Mouse (Mus musculus) gastrocnemius, postnatal 14 days (tissue): ENCODE data around the gene Phactr1. TPM values are rescaled to one million over a fixed set of nuclear protein-coding genes. Genes with fewer than 3 reads are reported as not detected.

ENCODE experiments used
- DNase-seq: peaks from one replicate; pipeline ENCODE4 v3.0.0; 2021; ENCODE audit warnings: mixed read lengths
- intact Hi-C: fragments of 180-260 bp; cut with DNase I; formaldehyde crosslinking; loops from one replicate; pipeline ENCODE4 v1.15.1; 2025; ENCODE audit warnings: low total_unique reads
- total RNA-seq, 2 experiments: library from RNA; stranded (reverse); gene quantifications; 2 replicates each; pipeline ENCODE4 v1.2.3; 2021

The Phactr1 gene
- total RNA-seq, 2 experiments from 2014 or later, result 2.2 to 3.1 TPM

- DNase-seq, result no peak
- intact Hi-C loops, result no loop called here
Observed at GRCm38 (mm10) chr13:42953071-42953470, 272.6 kb downstream of the Phactr1 start.

GRCm38 (mm10) chr13:42954116-42954515 lies 273.7 kb downstream of the Phactr1 start:
- intact Hi-C loops, result no loop called here
- no peak for DNase-seq

DNA sequence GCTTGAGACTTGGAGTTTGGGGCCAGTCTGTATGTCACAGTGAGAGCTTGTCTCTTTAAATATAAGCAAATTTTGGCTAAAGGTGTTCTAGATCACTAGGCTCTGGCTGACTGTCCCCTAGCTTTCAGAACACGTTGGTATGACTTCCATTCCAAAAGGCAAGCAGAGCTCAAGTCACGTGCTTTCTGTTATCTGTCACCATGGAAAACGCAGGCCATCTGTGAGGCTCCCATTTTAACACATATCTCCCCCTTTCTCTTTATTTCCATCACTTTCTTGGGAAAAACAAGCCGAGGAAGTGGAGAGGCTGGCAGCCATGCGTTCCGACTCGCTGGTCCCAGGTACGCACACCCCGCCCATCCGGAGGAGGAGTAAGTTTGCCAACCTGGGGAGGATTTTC lies 275.9 kb downstream of the Phactr1 start:
- intact Hi-C loops, result no loop called here
- DNase-seq, result no peak

DNA sequence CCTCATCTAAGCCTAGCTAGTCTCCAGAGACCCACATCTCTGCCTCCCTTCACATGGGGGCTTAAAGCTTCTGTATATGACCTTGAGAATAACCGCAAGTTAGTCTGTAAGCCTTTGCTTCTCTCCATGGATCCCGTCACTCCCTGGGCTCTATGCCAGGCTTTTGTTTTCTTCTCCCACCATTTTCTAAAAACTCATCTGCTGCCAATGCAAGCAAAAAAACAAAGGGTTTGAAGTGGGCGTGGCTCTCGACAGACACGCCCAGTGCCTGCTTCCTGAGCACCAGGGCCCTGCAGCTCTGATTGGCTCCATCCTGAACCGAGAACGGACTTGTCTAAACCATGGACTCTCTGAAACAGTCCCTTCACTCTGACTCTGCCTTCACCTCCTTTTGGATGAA lies 277.4 kb downstream of the Phactr1 start:
- intact Hi-C loops, result no loop called here
- no peak for DNase-seq

- intact Hi-C loops, result no loop called here
- no peak for DNase-seq
Observed at GRCm38 (mm10) chr13:42958867-42959266, 278.4 kb downstream of the Phactr1 start.

- intact Hi-C loops, result no loop called here
- no peak for DNase-seq
Observed at GRCm38 (mm10) chr13:42961561-42961960, 281.1 kb downstream of the Phactr1 start.

DNA sequence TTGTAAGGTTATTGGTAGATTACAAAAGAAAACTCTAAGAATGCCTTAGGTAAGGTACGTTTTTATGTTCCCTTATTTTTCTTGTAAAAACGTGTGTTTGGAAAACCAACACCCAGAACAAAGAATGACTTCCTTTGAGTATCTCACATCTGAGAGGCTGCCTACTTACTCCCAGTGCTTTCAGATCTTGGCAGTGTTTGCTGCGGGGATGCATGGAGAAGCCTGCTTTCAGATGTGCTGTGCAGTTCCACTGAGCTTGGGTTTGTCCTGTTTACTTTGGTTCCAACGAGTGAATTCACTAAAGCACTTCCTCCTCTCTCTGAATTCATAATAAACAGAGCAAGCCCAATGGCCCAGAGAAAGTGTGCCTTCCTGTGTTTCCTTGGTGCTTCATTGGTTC lies 288.1 kb downstream of the Phactr1 start:
- intact Hi-C loops, result no loop called here
- DNase-seq, result no peak

DNA sequence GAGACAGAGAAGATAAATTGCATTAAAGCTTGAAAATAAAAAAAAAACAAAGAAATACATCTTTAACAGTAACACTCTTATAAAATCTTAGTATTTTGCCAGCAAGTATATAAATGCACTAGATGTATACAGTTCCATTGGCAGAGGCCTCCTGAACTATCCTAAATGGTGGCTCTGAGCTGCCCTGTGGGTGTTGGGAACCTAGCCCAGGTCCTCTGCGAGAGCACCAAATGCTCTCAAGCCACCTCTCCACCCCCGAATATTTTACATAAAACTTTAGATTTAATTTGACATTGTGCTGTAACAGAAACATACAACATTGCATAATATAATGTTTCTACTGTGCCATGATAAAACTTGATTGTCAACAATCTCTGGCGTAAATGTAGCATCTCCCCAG lies 293.1 kb downstream of the Phactr1 start:
- DNase-seq, result no peak
- intact Hi-C loops, result no loop called here

GRCm38 (mm10) chr13:42973961-42974360 lies 293.5 kb downstream of the Phactr1 start:
- DNase-seq, result no peak
- intact Hi-C loops, result no loop called here

GRCm38 (mm10) chr13:42974506-42974905 lies 294.1 kb downstream of the Phactr1 start:
- no peak for DNase-seq
- intact Hi-C loops, result no loop called here

- DNase-seq, result no peak
- intact Hi-C loops, result no loop called here
Observed at GRCm38 (mm10) chr13:42976144-42976543, 295.7 kb downstream of the Phactr1 start.

DNA sequence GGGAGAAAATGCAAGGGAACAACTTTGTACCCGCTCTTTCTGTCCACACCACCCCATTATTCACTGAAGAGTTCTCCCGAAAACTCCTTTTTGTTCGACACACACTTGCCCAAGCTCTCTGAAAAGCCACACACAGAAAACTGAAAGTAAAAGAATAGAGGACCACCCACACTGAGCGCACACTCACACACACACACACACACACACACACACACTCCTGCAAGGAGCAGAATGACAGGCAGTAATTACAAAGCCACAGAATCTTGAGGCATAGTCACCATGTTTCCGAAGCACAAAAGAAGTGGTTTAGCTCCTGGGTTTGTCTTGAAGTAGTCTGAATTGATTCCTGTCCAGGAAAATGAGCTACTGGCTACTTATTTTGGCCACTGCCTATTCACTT lies 296.5 kb downstream of the Phactr1 start:
- DNase-seq, result no peak
- intact Hi-C loops, result no loop called here

DNA sequence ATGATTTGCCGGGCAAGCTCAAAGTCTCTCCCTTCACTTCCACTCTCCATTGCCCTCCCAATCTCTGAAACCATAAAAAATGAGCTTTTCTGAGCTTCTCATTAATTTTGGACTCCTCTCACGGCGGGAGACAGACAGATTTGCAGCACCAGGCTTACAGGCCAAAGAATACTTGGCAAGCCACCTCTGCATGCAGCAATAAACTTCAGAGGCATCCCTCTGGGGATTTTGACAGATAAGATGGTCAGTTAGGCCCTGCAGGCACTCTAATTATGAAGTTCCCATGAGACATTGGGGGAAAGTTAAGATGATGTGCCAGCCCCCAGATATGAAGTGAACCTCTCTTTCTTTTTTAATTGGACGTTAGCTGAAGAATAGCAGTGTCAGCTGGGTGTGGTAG lies 300.2 kb downstream of the Phactr1 start:
- intact Hi-C loops, result no loop called here

GRCm38 (mm10) chr13:42982646-42983045 lies 302.2 kb downstream of the Phactr1 start:
- intact Hi-C loops, result no loop called here
- no peak for DNase-seq

More for the DNA sequence above, 300.2 kb downstream of the Phactr1 start:
- no peak for DNase-seq

- intact Hi-C loops, result no loop called here
Observed at GRCm38 (mm10) chr13:42985806-42986205, 305.4 kb downstream of the Phactr1 start.

GRCm38 (mm10) chr13:42987931-42988579 lies 307.6 kb downstream of the Phactr1 start:
- no peak for DNase-seq

More at GRCm38 (mm10) chr13:42985806-42986205, 305.4 kb downstream of the Phactr1 start:
- no peak for DNase-seq

DNA sequence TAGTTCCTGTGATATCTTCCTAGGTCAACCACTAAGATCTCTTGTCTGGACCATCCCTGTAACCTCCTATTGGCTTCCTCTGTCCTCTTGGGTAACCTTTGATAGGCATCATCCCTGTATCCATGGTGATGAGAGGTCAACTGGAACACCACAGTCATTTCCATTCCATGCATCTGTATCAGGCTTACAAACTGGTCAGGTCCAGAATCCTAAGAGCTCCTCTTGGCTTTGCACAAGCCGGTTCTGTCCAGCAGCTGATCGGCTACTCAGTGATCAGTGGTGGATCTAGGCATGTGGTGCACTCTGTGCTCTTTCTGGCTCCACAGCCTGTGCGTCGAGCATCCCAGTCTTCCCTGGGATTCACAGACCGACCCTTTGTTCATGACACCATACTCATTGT lies 309.1 kb downstream of the Phactr1 start:
- intact Hi-C loops, result no loop called here
- DNase-seq, result no peak

More at GRCm38 (mm10) chr13:42987931-42988579, 307.6 kb downstream of the Phactr1 start:
- intact Hi-C loops, result no loop called here

- no peak for DNase-seq
- intact Hi-C loops, result no loop called here
Observed at GRCm38 (mm10) chr13:42990051-42990450, 309.6 kb downstream of the Phactr1 start.

GRCm38 (mm10) chr13:42990493-42991111 lies 310.2 kb downstream of the Phactr1 start:
- DNase-seq, result no peak
- intact Hi-C loops, result no loop called here

DNA sequence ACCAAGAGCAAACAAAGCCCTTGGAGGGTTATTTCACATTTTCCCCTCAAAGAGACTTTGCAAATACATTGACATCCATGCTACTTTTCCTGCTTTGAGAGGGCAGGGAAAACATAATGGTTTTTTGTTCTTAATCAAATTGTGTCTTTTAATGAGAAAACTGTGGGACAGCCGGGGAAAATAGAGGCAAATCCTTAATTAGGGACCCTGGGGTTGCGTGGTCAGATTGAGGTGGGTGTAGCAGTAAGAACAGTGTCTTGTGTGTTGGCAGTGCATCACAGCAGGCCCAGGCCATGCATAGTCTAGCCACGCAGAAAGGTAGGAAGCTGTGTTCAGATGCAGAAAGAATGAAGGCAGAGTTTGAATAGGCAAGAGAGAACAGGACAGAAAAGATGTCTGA lies 310.7 kb downstream of the Phactr1 start:
- intact Hi-C loops, result no loop called here
- DNase-seq, result no peak

DNA sequence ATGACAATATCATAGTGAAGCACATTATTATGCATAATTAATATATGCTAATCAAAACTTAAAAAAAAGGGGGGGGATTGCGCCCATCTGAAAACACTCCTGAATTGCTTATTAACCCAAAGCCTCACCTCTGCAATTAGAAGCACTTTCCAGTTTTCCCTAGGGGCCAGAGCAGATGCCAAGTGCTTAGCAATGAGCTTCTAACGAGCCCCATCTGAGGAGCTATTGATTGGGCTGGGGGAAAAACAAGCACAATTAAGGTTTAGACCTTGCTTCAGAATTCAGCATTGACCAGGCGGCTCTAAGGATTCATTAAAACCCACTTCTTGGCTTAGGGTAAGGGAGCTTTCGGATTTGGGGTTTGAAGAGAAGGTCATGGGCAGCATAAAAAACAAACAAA lies 311.9 kb downstream of the Phactr1 start:
- no peak for DNase-seq
- intact Hi-C loops, result no loop called here
